Mouse (Mus musculus): ENCODE measurements around the gene Polr1d. TPM values are rescaled to one million over a fixed set of nuclear protein-coding genes. Genes with fewer than 3 reads are reported as not detected.

The Polr1d gene
- polyA plus RNA-seq, 1 experiment: 33.0 TPM

- Histone ChIP-seq H3K36me3 (ENCODE audit: control insufficient read depth, insufficient read depth, low read length) (no peaks in the 10 kb centered on the region), H3K27me3 (ENCODE audit: control insufficient read depth, insufficient read depth, low read length) (no peaks in the 10 kb centered on the region), H3K4me3 (ENCODE audit: low read depth, low read length) (no peak overlapping the region), H3K27ac (ENCODE audit: insufficient read depth, low read depth, low read length) (no peak overlapping the region), H3K4me1 (ENCODE audit: control insufficient read depth, insufficient read depth, insufficient read length, low read length) (peaks cover 19% of the 10 kb centered on the region; the same call in 1 of the 2 replicates)
- 70% methylated on average over 19 of the region's 19 CpGs for WGBS
- no peak for TF ChIP-seq POLR2A (IDR thresholded peaks at IDR 0.05; ENCODE audit: low read depth, low read length)
- no peak for TF ChIP-seq CTCF (IDR thresholded peaks at IDR 0.05; ENCODE audit: extremely low read depth, insufficient read length, insufficient replicate concordance, low read depth, low read length)
Observed at GRCm38 (mm10) chr5:147049544-147050209, 27.2 kb upstream of the Polr1d start.

GRCm38 (mm10) chr5:147050816-147051499 lies 25.9 kb upstream of the Polr1d start:
- peaks cover 19% of the 10 kb centered on the region; the same call in 1 of the 2 replicates for H3K4me1 ChIP-seq (ENCODE audit: control insufficient read depth, insufficient read depth, insufficient read length, low read length)
- peak overlapping the region; percentile 3; the same call in 1 of the 2 replicates for H3K4me3 ChIP-seq (ENCODE audit: low read depth, low read length)
- 55% methylated on average over 13 of the region's 13 CpGs for WGBS
- no peaks in the 10 kb centered on the region for H3K36me3 ChIP-seq (ENCODE audit: control insufficient read depth, insufficient read depth, low read length)
- no peaks in the 10 kb centered on the region for H3K27me3 ChIP-seq (ENCODE audit: control insufficient read depth, insufficient read depth, low read length)
- TF ChIP-seq POLR2A (IDR thresholded peaks at IDR 0.05; ENCODE audit: low read depth, low read length): no peak
- no peak for TF ChIP-seq CTCF (IDR thresholded peaks at IDR 0.05; ENCODE audit: extremely low read depth, insufficient read length, insufficient replicate concordance, low read depth, low read length)
- H3K27ac ChIP-seq (ENCODE audit: insufficient read depth, low read depth, low read length): peak overlapping the region; percentile 6; the same call in 1 of the 2 replicates

GRCm38 (mm10) chr5:147051500-147052308 lies 25.1 kb upstream of the Polr1d start:
- Histone ChIP-seq H3K4me3 (ENCODE audit: low read depth, low read length) (peak overlapping the region; percentile 10; the same call in 1 of the 2 replicates), H3K36me3 (ENCODE audit: control insufficient read depth, insufficient read depth, low read length) (no peaks in the 10 kb centered on the region), H3K27me3 (ENCODE audit: control insufficient read depth, insufficient read depth, low read length) (no peaks in the 10 kb centered on the region), H3K4me1 (ENCODE audit: control insufficient read depth, insufficient read depth, insufficient read length, low read length) (peaks cover 19% of the 10 kb centered on the region; the same call in 1 of the 2 replicates), H3K27ac (ENCODE audit: insufficient read depth, low read depth, low read length) (peak overlapping the region; percentile 6; the same call in 1 of the 2 replicates)
- 76% methylated on average over 29 of the region's 29 CpGs for WGBS
- no peak for TF ChIP-seq CTCF (IDR thresholded peaks at IDR 0.05; ENCODE audit: extremely low read depth, insufficient read length, insufficient replicate concordance, low read depth, low read length)
- no peak for TF ChIP-seq POLR2A (IDR thresholded peaks at IDR 0.05; ENCODE audit: low read depth, low read length)

- peaks cover 19% of the 10 kb centered on the region; the same call in 1 of the 2 replicates for H3K4me1 ChIP-seq (ENCODE audit: control insufficient read depth, insufficient read depth, insufficient read length, low read length)
Observed at GRCm38 (mm10) chr5:147052309-147052558, 24.6 kb upstream of the Polr1d start.

GRCm38 (mm10) chr5:147053071-147053470 lies 23.8 kb upstream of the Polr1d start:
- H3K4me1 ChIP-seq (ENCODE audit: control insufficient read depth, insufficient read depth, insufficient read length, low read length): peaks cover 19% of the 10 kb centered on the region; the same call in 1 of the 2 replicates
- WGBS: 71% methylated on average over 6 of the region's 6 CpGs

More at GRCm38 (mm10) chr5:147052309-147052558, 24.6 kb upstream of the Polr1d start:
- Histone ChIP-seq H3K36me3 (ENCODE audit: control insufficient read depth, insufficient read depth, low read length) (no peaks in the 10 kb centered on the region), H3K4me3 (ENCODE audit: low read depth, low read length) (no peak overlapping the region), H3K27ac (ENCODE audit: insufficient read depth, low read depth, low read length) (no peak overlapping the region), H3K27me3 (ENCODE audit: control insufficient read depth, insufficient read depth, low read length) (no peaks in the 10 kb centered on the region)
- 89% methylated on average over 4 of the region's 4 CpGs for WGBS
- TF ChIP-seq POLR2A (IDR thresholded peaks at IDR 0.05; ENCODE audit: low read depth, low read length) (no peak), CTCF (IDR thresholded peaks at IDR 0.05; ENCODE audit: extremely low read depth, insufficient read length, insufficient replicate concordance, low read depth, low read length) (no peak)

GRCm38 (mm10) chr5:147053481-147053880 lies 23.4 kb upstream of the Polr1d start:
- Histone ChIP-seq H3K36me3 (ENCODE audit: control insufficient read depth, insufficient read depth, low read length) (no peaks in the 10 kb centered on the region), H3K27ac (ENCODE audit: insufficient read depth, low read depth, low read length) (no peak overlapping the region), H3K27me3 (ENCODE audit: control insufficient read depth, insufficient read depth, low read length) (no peaks in the 10 kb centered on the region), H3K4me1 (ENCODE audit: control insufficient read depth, insufficient read depth, insufficient read length, low read length) (peaks cover 18% of the 10 kb centered on the region; the same call in 1 of the 2 replicates), H3K4me3 (ENCODE audit: low read depth, low read length) (no peak overlapping the region)
- TF ChIP-seq POLR2A (IDR thresholded peaks at IDR 0.05; ENCODE audit: low read depth, low read length) (no peak), CTCF (IDR thresholded peaks at IDR 0.05; ENCODE audit: extremely low read depth, insufficient read length, insufficient replicate concordance, low read depth, low read length) (no peak)
- 34% methylated on average over 3 of the region's 3 CpGs for WGBS

More at GRCm38 (mm10) chr5:147053071-147053470, 23.8 kb upstream of the Polr1d start:
- Histone ChIP-seq H3K36me3 (ENCODE audit: control insufficient read depth, insufficient read depth, low read length) (no peaks in the 10 kb centered on the region), H3K4me3 (ENCODE audit: low read depth, low read length) (no peak overlapping the region), H3K27me3 (ENCODE audit: control insufficient read depth, insufficient read depth, low read length) (no peaks in the 10 kb centered on the region), H3K27ac (ENCODE audit: insufficient read depth, low read depth, low read length) (no peak overlapping the region)
- TF ChIP-seq POLR2A (IDR thresholded peaks at IDR 0.05; ENCODE audit: low read depth, low read length) (no peak), CTCF (IDR thresholded peaks at IDR 0.05; ENCODE audit: extremely low read depth, insufficient read length, insufficient replicate concordance, low read depth, low read length) (no peak)
